Mouse (Mus musculus) right cerebral cortex, adult 2 months (tissue): ENCODE data around the gene Il19.
A peak's percentile ranks its signal among the peaks of the same experiment; 100 is the strongest.

ENCODE experiments used
- DNase-seq, 2 experiments: peaks; one replicate each; pipeline ENCODE4 v3.0.0; 2021 to 2022; ENCODE audit warnings: low spot score in 2 of 2

Gene Il19

GRCm38 (mm10) chr1:130940065-130940687 lies at the start of gene Il19:
Gene Il19, minus strand, starts transcription at chr1:130940115.
- no peak for DNase-seq

GRCm38 (mm10) chr1:130989331-130989730 lies 49.4 kb upstream of the Il19 start:
- DNase-seq: no peak

GRCm38 (mm10) chr1:130987418-130987817 lies 47.5 kb upstream of the Il19 start:
- no peak for DNase-seq

DNA sequence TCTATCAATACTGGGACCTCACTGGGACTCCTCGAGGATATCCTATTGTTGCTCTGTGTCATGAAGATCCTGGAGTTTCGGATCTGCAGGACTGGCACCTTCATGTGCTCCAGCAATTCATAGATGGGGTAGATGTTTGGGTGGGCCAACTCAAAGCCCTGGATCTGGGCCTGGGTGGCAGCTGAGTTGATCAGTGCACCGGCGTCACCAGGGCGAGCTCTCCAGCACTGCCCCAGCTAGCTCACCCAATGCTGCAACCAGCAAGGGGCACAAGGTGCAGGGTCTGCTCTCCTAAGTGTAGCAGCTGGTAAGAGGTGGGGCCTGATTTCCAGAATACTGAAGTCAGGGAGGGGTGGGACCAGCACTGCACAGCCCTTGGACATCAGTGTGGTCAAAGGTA lies 47.1 kb upstream of the Il19 start:
- no peak for DNase-seq

GRCm38 (mm10) chr1:130984441-130984840 lies 44.5 kb upstream of the Il19 start:
- peak in 1 of 2 experiments; percentile 12 for DNase-seq

- DNase-seq: peak; percentile 28 to 57
Observed at GRCm38 (mm10) chr1:130979455-130979854, 39.5 kb upstream of the Il19 start.

DNA sequence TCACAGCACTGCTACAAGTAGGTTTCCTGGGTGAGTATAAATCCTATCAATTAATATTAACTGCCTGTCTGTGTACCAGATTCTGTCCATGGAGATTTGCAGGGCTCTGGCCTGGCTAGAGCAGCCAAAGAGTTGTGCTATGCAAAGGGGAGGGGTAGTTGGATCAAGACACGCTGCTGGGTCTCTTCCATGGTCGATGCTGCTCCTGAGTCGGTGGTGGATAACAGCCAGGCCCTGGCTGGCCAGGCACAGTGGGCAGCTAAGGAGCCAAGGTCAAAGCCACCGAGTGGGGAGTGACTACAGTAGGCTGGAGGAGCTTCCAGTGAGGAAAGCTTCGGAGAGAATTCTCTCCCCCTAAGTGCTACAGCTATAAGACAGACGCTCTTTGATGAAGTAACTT lies 24.0 kb upstream of the Il19 start:
- DNase-seq: no peak

DNA sequence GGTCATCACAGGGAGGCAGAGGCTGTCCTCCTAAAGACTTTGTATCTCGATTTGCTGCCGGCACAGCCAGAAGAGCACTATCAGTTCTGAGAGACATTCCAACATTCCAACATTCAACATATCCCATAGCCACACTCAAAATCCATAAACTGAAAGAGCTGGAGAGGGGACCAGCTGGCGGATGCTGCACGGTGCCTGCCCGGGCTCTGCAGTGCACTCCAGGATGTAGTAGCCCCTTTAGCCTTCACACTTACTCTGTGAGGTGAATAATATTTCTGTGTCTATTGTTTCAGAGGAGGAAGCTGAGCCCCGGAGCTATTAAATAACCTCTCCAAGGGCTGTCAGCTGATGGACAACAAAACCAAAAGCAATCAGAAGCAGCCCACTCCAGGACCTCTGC lies 7.0 kb upstream of the Il19 start:
- DNase-seq: no peak

DNA sequence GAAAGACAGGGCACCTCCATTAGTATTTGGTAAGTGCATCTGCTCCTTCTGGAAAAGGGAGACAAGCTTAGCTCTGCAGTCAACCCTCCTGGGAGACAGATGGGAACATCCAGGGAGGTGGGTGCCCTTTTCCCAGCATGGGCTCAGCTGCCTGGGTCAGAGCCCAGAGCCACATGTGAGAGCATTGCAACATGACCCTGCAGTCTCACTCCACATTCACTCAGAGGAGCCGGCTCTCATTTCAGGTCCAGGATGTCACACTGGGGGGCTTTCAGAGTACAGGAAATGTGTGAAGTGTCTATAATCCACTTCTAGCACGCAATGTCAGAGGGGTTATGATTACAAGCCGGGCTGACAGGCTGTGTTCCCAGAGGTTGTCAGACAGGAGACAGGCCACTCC lies 1.9 kb upstream of the Il19 start:
- DNase-seq: no peak

DNA sequence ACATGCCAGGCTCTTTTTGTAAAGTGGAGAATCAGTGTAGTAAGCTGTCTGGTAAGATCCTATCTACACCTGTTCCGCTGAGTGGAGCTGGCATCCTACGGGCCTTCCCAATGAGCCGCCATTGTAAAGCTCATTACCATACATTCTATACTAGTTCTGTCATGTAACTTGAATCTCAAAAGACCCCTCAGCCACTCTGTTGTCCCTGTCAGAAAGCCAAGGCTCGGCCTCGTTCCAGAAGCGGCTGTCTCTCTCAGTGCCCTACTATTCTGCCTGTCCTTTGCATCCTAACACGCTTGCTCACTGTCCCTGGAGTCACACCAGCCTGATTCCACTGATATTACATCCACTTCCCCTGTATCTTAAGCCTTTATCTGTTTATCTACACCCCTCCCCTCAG lies 1.7 kb downstream of the Il19 start:
- DNase-seq: no peak

DNA sequence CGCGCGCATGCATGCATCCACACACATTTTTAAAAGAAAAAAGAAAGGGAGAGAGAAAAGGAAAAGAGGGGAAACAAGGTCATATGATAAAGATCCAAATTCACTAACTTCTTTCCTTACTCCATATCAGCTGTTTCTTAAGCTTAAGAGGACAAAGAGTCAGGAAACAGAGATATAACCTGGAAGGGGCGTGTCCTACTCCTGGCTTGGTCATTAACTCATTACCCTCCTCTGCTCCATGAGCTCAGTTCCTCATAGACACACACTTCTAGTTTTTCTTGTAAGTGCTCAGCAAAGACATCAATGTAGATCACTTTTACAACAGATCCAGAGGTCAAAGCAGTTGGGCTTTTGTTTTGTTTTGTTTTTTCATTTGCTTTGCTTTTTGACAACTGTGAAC lies 2.7 kb downstream of the Il19 start:
- DNase-seq: no peak

DNA sequence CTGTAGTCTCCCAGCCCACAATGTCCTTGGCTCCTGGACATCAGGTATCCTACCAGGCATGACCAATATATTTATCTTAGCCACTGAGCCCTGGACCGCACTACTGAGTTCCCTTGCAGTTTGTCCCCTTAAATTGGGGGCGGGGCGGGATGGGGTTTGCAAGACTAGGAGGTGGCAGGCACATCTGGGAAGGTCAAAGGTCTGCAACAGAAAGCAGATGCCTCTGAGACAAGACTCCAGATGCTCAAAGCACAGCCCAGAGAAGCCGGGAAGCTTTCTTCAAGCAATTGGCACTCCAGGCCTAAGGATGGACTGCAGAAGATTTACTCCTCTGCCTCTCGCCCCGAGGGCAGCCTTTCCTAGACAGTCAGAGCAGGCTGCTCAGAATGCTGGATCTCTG lies 3.6 kb downstream of the Il19 start:
- DNase-seq: no peak

GRCm38 (mm10) chr1:130926484-130926883 lies 13.4 kb downstream of the Il19 start:
- no peak for DNase-seq

GRCm38 (mm10) chr1:130918323-130918980 lies 21.5 kb downstream of the Il19 start:
- DNase-seq: no peak

DNA sequence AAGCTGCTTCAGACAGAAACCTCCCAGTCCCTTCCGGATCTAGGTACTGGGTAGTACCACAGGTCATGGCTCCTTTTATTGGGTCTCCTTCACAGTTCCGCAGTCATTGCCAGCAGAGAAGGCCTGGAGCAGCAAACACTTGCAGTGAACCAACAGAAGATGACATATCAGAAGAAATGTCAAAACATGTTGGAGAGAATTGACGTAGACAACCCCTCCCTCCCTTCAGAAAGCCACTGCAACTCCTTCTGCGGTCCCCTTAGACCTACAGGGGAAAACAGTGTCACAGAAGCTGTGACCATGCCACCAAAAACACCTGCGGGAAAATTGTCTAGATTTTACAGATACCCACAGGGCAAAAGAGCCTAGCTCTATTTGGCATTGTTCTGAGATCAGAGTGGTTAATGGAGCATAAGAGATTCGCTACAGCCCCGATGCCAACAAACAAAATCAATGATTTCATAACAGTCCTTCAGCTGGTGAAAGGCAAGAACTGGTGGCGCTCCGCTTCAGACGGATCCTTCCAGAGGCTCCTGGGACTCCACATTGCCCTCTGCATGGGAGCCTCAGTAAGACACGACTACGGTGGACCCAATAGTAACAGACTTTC lies 28.4 kb downstream of the Il19 start, which contains the start of gene Il20:
Gene Il20, minus strand, starts transcription at position 51 of the 610 bp plus-strand sequence.
- no peak for DNase-seq

GRCm38 (mm10) chr1:130902505-130902904 lies 37.4 kb downstream of the Il19 start:
- DNase-seq: no peak

GRCm38 (mm10) chr1:130894468-130894867 lies 45.4 kb downstream of the Il19 start:
- DNase-seq: no peak

GRCm38 (mm10) chr1:130893329-130894040 lies 46.4 kb downstream of the Il19 start:
- no peak for DNase-seq

GRCm38 (mm10) chr1:130892446-130892845 lies 47.5 kb downstream of the Il19 start:
- no peak for DNase-seq

GRCm38 (mm10) chr1:130887354-130887753 lies 52.6 kb downstream of the Il19 start, which contains the start of gene Il24:
Gene Il24, minus strand, starts transcription at chr1:130887454.
- DNase-seq: no peak

DNA sequence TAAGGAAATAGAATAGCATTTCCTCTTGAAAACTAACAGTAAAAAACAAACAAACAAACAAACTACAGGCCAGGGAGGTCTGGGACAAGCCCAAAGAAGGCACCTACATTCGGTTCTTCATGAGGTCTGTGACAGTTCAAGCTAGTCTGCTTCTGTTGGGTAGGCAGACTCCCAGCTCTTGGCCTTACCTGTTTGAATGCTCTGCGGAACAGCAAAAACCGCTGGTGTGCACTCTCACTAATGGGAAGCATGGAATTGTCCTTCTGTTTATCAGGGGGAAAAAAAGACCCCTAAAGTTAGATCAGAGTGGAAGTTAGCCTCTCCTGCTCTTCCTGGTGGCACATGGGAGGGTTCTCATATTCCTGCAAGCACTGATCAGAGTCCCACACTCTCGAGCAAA lies 56.8 kb downstream of the Il19 start:
- no peak for DNase-seq
